Mouse (Mus musculus): ENCODE results near the gene Foxa1. TPM values are rescaled to one million over a fixed set of nuclear protein-coding genes. Genes with fewer than 3 reads are reported as not detected.
A peak's percentile ranks its signal among the peaks of the same experiment; 100 is the strongest.

Gene Foxa1
- polyA plus RNA-seq (2014; fragmentation: Nextera tagmentation; extraction: Ambion mirVana) = 21.1 and 22.5 TPM in 2 replicates

DNA sequence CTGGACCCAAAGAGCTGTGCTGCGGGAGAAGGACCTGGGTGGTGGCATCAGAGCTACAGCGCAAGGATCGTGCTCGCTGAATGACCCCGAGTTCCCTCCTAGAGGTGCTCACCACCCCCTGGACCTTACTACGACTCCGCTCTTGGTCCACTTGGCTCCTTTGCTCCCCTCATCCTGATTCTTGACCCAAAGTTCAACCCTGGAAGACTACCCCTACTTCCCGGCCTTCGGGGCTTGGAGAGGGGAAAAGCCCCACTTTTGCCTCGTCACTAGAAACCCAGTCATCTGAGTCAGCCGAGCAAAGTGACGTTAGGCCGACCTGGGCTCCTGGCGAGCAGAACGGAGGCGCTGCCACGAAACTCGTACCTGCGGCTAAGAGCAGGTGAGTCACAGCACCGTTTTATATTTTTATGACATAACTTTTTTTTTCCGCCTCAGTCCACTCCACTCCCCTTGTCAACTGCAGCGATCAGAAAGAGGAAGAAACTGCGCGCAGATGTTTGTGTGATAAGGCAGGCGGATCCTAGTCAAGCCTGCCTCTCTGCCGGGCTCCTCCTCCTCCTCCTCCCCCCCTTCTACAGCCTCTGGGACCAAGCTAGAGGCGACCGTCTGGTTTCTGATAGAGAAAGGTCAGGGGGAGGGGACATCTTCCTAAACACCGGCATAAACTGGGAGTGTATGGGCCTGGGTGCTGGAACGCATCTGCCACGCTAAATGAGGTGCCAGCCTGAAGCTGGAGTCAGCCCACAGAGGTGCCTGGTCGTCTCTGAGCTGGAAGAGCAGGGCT is at the start of gene Foxa1:
TSS of gene Foxa1 (minus strand) at position 502 of the 787 bp plus-strand sequence.
- H3K27ac ChIP-seq (ENCODE audit: low read depth) = peak within 1 kb of the TSS; percentile 97

DNA sequence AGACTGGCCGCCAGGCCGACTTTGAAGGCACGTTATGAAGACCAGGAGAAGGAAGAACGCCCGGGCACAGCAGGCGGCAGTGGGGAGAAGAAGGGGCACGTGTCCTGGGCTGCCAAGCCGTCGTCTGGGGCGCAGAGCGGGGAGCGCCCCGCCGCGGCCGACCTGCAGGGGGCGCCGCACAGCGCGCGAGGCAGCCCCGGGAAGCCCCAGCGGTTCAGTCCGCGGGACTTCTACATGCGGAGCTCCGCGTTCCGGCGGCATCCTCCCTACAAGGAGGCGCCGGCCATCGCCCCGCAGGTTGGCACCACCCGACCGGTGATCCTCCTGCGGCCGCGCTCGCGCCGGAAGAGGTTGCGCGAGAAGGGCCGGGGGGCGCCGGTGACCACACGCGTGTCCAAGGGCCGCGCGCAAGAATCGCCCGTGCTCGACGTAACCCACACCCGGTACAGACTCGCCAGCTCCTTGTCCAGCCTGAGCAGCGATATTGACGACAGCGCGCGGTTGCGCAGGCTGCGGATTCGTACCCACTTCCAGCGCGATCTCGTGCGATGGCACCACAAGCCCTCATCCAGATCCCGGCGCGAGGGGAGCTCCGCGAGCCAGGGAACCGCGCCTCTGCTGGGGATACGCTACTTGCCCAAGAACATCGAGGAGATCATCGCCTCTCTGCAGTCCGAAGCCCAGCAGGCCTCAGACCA is 29.4 kb upstream of the Foxa1 start:
- WGBS = 2% methylated on average over 77 of the region's 81 CpGs
- peaks cover 19% of the 10 kb centered on the region for H3K27me3 ChIP-seq (ENCODE audit: insufficient read depth, low read length)
- ATAC-seq (ENCODE audit: insufficient read depth) = peak; percentile 94
- H3K36me3 ChIP-seq (ENCODE audit: insufficient read depth) = no peaks in the 10 kb centered on the region
- H3K9me3 ChIP-seq (ENCODE audit: low read depth, low read length) = no peaks in the 10 kb centered on the region
- H3K4me2 ChIP-seq = peak overlapping the region; percentile 82
- no peaks in the 10 kb centered on the region for H3K4me1 ChIP-seq (ENCODE audit: insufficient read depth)
- no peak for TF ChIP-seq CTCF (IDR thresholded peaks at IDR 0.05; ENCODE audit: low read depth)
- DNase-seq = peak; percentile 75
- peak overlapping the region; percentile 44 for H3K4me3 ChIP-seq (ENCODE audit: low read depth, low read length)
- no peak overlapping the region for H3K27ac ChIP-seq (ENCODE audit: low read depth)
- H3K9ac ChIP-seq = peak overlapping the region; percentile 48

More for the DNA sequence above, at the start of gene Foxa1:
- Histone ChIP-seq H3K9ac (peak within 1 kb of the TSS; percentile 80), H3K27me3 (ENCODE audit: insufficient read depth, low read length) (peaks cover 93% of the 10 kb centered on the region), H3K36me3 (ENCODE audit: insufficient read depth) (peaks cover 11% of the 10 kb centered on the region; the same call in 1 of the 2 replicates), H3K4me1 (ENCODE audit: insufficient read depth) (peaks cover 4% of the 10 kb centered on the region; the same call in 1 of the 2 replicates), H3K9me3 (ENCODE audit: low read depth, low read length) (no peaks in the 10 kb centered on the region), H3K4me3 (ENCODE audit: low read depth, low read length) (peak within 1 kb of the TSS; percentile 58), H3K4me2 (peak within 1 kb of the TSS; percentile 75)
- ATAC-seq (ENCODE audit: insufficient read depth) = peak; percentile 59
- 0% methylated on average over 32 of the region's 32 CpGs for WGBS
- no peak for TF ChIP-seq CTCF (IDR thresholded peaks at IDR 0.05; ENCODE audit: low read depth)
- DNase-seq = peak; percentile 47

DNA sequence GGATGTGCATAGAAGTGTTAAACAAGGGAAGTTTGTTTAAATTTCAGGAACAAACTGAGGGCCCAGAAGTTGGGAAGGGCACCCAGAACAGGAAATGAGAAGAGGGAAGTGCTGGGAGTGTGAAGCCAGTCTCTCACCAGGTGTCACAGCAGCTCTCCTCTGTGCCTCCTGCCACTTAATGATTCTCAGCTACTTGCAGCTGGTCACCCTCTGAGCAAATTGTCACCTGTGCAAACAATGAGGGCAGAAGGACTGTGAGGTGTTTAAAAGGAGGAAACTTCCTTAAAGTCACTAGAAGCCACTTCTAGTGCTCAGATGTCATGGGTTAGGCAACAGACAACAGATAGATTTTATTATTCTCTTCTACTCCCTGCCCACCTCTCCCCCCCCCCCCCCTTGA is 25.7 kb upstream of the Foxa1 start:
- Histone ChIP-seq H3K27me3 (ENCODE audit: insufficient read depth, low read length) (peaks cover 19% of the 10 kb centered on the region), H3K4me1 (ENCODE audit: insufficient read depth) (no peaks in the 10 kb centered on the region), H3K9me3 (ENCODE audit: low read depth, low read length) (no peaks in the 10 kb centered on the region), H3K36me3 (ENCODE audit: insufficient read depth) (no peaks in the 10 kb centered on the region), H3K27ac (ENCODE audit: low read depth) (no peak overlapping the region), H3K9ac (no peak overlapping the region), H3K4me2 (no peak overlapping the region), H3K4me3 (ENCODE audit: low read depth, low read length) (no peak overlapping the region)
- ATAC-seq (ENCODE audit: insufficient read depth) (no peak), DNase-seq (no peak)
- no peak for TF ChIP-seq CTCF (IDR thresholded peaks at IDR 0.05; ENCODE audit: low read depth)

DNA sequence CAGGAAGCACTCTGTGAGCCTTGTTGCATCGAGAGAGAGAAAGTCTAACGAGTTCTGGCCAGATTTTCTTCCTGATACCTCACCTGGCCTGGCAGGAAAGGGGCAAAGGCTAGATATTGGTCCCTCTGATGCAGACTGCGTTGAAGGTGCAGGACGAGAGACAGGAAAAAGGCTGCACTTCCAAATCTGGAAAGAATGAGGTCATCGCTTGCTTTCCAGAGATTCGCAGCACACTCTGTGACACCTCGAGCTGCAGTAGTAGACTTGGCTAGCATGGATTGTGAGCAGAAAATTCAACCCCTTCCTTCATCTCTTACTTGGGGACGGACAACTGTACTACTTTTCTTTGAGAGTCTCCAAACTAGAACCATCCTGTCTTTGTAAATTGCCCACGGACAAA is 25.1 kb upstream of the Foxa1 start:
- no peaks in the 10 kb centered on the region for H3K4me1 ChIP-seq (ENCODE audit: insufficient read depth)
- no peak overlapping the region for H3K27ac ChIP-seq (ENCODE audit: low read depth)
- no peak overlapping the region; the same call in 1 of the 2 replicates for H3K4me2 ChIP-seq
- ATAC-seq (ENCODE audit: insufficient read depth) (no peak), DNase-seq (peak; percentile 12)
- H3K36me3 ChIP-seq (ENCODE audit: insufficient read depth) = no peaks in the 10 kb centered on the region
- H3K4me3 ChIP-seq (ENCODE audit: low read depth, low read length) = no peak overlapping the region
- no peak for TF ChIP-seq CTCF (IDR thresholded peaks at IDR 0.05; ENCODE audit: low read depth)
- WGBS = 13% methylated on average over 9 of the region's 9 CpGs
- H3K27me3 ChIP-seq (ENCODE audit: insufficient read depth, low read length) = peaks cover 19% of the 10 kb centered on the region
- no peak overlapping the region for H3K9ac ChIP-seq
- H3K9me3 ChIP-seq (ENCODE audit: low read depth, low read length) = no peaks in the 10 kb centered on the region

DNA sequence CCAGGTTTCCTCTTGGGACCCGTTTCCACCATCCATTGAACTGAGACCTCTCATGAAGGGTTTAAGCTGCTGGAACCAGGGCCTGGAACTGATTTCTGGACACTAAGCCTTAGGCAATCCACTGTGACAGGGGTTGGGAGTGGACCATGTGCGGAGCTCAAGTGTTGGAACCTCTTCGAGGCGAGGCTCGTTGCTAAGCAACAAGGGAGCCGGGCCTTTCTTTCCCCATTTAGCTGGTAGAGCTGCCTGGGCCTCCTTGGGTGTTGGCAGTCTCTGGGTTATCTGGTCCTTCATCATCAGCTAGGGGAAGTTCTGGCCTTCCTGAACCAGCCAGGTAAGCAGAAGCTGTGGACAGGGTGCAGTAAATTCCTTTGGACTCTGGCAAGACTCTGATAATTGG is 17.2 kb upstream of the Foxa1 start, which contains the start of gene Ttc6:
TSS of gene Ttc6 (plus strand) at position 205 of the 400 bp plus-strand sequence.
- peak; percentile 11 for DNase-seq
- H3K27ac ChIP-seq (ENCODE audit: low read depth) = no peak within 1 kb of the TSS
- no peak for ATAC-seq (ENCODE audit: insufficient read depth)
- H3K4me2 ChIP-seq = no peak within 1 kb of the TSS
- WGBS = 65% methylated on average over 6 of the region's 6 CpGs
- H3K9ac ChIP-seq = no peak within 1 kb of the TSS
- no peak within 1 kb of the TSS for H3K4me3 ChIP-seq (ENCODE audit: low read depth, low read length)
- H3K27me3 ChIP-seq (ENCODE audit: insufficient read depth, low read length) = no peaks in the 10 kb centered on the region
- H3K4me1 ChIP-seq (ENCODE audit: insufficient read depth) = no peaks in the 10 kb centered on the region
- H3K9me3 ChIP-seq (ENCODE audit: low read depth, low read length) = no peaks in the 10 kb centered on the region
- no peaks in the 10 kb centered on the region for H3K36me3 ChIP-seq (ENCODE audit: insufficient read depth)
- no peak for TF ChIP-seq CTCF (IDR thresholded peaks at IDR 0.05; ENCODE audit: low read depth)

DNA sequence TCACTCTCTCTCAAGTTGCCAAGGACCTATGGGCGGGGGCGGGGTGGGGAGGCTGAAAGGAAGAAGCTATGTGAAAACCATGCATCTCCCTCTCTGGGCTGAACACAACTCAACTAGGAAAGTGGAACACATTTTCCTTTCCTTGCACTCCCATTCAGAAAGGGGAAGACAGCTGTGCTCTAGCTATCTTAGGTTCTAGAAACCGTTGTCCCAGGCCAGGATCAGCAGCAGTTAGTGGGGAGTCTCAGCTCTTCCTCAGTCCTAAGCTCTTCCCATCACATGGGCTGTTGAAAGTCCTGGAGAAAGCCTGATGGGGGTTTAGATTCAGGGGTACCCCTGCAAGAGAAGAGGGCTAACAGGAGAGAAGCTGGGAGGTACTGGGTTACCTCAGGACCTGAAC is 7.4 kb upstream of the Foxa1 start:
- ATAC-seq (ENCODE audit: insufficient read depth) = no peak
- TF ChIP-seq CTCF (IDR thresholded peaks at IDR 0.05; ENCODE audit: low read depth) = no peak

DNA sequence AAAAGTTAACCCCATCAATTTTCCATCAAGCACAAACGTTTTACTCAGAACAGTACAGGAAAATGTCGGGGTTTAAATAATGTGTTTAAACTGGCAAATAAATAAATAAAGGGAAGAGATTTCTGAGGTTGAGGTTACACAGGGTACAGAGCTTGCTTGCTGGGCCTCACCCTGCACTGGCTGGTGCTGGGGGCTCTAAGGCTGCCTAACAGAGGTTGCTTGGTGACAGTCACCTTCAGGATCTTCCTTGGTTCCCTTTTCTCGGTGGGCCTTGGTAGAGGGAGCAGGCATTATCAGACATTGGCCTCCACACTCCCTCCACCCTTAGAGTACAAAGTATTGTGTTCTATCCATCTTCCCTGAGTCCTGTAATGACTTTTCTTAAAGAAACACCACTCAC is 5.6 kb upstream of the Foxa1 start:
- Histone ChIP-seq H3K9me3 (ENCODE audit: low read depth, low read length) (no peaks in the 10 kb centered on the region), H3K9ac (no peak overlapping the region), H3K36me3 (ENCODE audit: insufficient read depth) (no peaks in the 10 kb centered on the region), H3K27ac (ENCODE audit: low read depth) (no peak overlapping the region), H3K4me2 (no peak overlapping the region), H3K4me3 (ENCODE audit: low read depth, low read length) (no peak overlapping the region), H3K4me1 (ENCODE audit: insufficient read depth) (peaks cover 4% of the 10 kb centered on the region; the same call in 1 of the 2 replicates), H3K27me3 (ENCODE audit: insufficient read depth, low read length) (peaks cover 72% of the 10 kb centered on the region)
- 9% methylated on average over 3 of the region's 3 CpGs for WGBS
- TF ChIP-seq CTCF (IDR thresholded peaks at IDR 0.05; ENCODE audit: low read depth) = no peak
- DNase-seq (no peak), ATAC-seq (ENCODE audit: insufficient read depth) (no peak)

More for the DNA sequence above, 7.4 kb upstream of the Foxa1 start:
- no peak overlapping the region for H3K27ac ChIP-seq (ENCODE audit: low read depth)
- no peak overlapping the region for H3K4me3 ChIP-seq (ENCODE audit: low read depth, low read length)
- H3K4me2 ChIP-seq = no peak overlapping the region
- H3K9me3 ChIP-seq (ENCODE audit: low read depth, low read length) = no peaks in the 10 kb centered on the region
- no peak for DNase-seq
- no peak overlapping the region for H3K9ac ChIP-seq
- H3K27me3 ChIP-seq (ENCODE audit: insufficient read depth, low read length) = peaks cover 59% of the 10 kb centered on the region
- peaks cover 4% of the 10 kb centered on the region; the same call in 1 of the 2 replicates for H3K4me1 ChIP-seq (ENCODE audit: insufficient read depth)
- 46% methylated on average over 3 of the region's 3 CpGs for WGBS
- no peaks in the 10 kb centered on the region for H3K36me3 ChIP-seq (ENCODE audit: insufficient read depth)
